Mouse (Mus musculus): Measurements from ENCODE around the gene P2ry4. TPM values are rescaled to one million over a fixed set of nuclear protein-coding genes. Genes with fewer than 3 reads are reported as not detected.

P2ry4 gene
- not detected for polyA plus RNA-seq (2017; shearing (Covaris generic))

DNA sequence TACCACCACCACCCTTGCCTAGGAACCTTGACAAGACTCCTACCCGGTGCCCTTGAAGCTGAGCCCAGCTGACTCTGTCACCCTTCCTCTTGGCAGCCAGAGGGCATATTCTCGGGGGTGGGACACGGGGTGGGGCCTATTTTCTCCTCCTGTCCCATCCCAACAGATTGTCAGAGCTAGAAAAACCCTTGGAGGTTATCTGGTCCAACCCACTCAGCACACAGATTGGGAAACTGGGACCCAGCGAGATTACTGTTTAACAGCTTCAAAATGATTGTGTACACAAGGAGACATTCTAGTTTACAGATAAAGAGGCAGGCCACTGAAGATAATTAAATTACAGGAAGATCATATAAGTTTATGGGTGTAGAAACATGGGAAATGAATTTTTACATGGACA is at the start of gene P2ry4:
Gene P2ry4, minus strand, starts transcription at position 79 of the 400 bp plus-strand sequence.
- ATAC-seq: no peak

DNA sequence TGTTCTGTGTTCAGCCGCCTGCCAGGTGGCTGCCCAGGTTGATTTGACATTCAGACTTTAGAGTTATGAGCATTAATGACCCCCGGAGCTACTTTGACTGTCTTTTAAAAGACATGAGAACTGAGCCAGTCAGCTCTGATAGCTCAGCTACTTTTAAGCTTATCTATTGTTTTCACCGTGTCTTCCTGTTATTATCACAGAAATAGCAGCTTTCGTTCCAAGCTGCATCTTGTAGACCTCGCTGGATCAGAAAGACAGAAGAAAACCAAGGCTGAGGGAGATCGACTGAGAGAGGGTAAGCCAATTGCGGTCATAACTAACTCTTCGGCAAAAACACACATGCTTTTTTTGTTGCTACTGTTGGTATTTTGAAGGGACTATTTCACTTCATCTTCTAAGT is 43.8 kb upstream of the P2ry4 start:
- ATAC-seq: no peak

DNA sequence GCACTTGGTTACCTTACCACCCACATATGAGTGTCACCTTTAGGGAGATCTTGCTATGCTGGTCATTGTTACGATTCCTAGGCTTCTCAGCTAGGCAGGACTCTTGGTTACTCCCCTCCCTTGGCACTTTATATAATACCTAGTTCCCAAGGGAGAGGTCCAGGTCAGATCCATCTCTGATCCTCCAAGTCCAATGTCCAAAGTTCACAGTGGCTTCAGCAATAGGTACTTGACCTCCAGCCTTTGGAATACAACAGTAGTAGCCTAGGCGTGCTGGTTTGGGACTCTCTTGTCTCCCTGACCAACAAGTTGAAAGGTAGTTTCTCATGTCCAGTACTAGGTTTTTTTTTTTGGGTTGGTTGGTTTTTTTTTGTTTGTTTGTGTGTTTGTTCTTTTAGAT is 34.4 kb upstream of the P2ry4 start:
- ATAC-seq: no peak

DNA sequence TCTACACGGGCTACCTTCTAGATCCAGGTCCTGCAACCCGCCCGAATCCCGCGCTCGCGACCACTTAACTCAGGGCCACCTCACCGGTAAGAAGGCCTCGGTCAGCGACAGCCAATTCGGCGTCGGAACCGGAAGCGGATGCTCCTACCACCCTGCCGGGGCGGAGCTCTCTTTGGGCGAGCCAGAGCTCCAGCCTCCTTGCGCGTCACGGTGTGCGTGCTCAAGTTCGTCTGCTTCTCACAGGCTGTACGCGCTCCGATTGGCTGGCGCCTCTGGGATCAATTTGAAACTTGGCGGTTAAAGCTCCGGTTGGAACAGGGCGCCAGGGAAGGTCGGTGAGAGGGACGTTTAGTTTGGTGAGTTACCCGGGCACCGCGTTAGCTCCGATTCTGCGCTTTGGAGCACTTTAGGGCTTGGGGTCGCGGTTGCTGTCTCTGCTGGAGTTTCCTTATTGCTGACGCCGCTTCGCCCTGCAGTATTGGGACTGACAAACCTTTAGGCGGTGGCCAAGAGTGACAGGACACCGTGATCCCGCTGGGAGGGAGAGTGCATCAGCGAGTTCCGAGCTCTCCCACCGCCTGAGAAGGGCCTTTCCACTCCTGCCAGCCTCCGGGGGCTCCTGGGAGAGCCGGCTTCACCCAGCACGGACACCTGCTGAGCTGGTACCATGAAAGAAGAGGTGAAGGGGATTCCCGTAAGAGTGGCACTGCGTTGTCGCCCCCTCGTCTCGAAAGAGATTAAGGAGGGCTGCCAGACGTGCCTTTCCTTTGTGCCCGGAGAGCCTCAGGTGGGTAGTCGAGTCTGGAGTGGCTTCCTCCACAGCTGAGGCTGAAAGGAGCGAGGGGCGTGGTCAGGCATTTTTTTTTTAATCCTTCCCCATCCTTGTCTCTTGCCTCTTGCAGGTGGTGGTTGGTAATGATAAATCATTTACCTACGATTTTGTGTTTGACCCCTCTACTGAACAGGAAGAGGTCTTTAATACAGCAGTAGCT is 31.4 kb upstream of the P2ry4 start, which contains the start of gene Pdzd11:
Gene Pdzd11, minus strand, starts transcription at position 767 of the 992 bp plus-strand sequence.
- ATAC-seq: peak; percentile 99

DNA sequence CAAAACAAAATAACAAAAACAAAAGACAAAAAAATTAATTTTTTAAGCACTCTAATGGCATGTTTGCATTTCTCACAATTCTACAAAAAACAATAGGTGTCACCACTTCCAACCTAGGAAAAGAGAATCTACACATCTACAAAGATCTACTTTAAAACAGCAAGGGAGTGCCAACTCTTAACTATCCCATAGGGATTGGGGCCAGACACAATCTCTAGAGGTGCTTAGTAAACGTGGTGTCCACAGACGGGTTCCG is 30.8 kb upstream of the P2ry4 start, which contains the start of gene Kif4:
Gene Kif4, plus strand, starts transcription at position 192 of the 256 bp plus-strand sequence.
- ATAC-seq: no peak

DNA sequence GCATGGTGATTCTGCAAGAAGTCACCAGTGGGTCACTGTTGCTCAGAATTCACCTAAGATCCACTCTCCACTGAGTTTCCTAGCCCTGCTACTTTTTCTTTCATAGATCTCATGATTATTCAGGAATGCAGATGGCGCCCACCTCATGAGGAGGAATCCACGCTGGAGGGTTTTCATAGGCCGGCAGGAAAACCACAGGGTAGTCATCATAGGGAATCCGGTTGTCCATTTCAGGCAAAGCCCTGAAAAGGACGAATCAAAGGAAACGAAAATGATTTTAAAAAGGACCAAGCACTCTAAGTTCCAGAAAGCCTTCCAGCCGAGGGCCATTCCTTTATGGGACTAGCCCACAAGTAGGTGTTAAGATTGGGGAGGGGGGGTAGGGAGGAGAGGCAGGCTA is 30.5 kb upstream of the P2ry4 start:
- no peak for ATAC-seq

DNA sequence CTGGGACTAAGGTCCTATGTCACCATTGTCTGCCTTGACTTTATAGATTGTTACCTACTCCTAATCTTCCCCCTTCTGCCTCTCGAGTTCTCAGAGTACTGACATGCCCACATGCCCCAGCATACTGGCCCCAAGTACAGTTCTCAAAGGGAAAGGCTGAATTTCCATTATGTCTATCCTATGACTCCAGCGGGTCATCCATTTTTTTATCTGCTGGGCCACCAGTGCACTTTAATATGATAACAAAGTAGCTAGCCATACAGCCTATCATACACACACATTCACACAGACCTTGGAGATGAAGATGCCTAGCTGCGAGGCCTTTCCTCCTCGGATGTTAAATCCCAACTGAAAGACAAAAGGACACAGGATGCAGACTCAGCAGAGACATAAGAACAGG is 29.6 kb upstream of the P2ry4 start:
- no peak for ATAC-seq

DNA sequence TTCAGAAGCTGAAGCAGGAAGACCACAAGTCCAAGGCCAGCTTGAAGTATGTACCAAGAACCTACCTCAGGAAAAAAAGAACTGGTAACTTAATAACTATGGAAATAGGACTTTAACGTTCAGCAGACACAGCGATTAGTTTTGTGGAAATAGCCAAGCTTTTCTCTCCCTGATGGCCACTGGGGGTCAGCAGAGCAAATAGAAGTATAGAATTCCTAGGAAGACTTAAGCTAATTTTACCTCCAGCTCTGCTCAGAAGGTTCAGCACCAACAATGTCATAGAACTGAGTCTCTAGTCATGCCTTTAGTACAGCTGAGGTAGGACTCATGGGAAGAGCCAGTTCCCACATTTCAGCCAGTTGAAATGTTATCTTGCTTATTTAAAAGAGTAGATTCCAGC is 26.7 kb upstream of the P2ry4 start:
- ATAC-seq: no peak

DNA sequence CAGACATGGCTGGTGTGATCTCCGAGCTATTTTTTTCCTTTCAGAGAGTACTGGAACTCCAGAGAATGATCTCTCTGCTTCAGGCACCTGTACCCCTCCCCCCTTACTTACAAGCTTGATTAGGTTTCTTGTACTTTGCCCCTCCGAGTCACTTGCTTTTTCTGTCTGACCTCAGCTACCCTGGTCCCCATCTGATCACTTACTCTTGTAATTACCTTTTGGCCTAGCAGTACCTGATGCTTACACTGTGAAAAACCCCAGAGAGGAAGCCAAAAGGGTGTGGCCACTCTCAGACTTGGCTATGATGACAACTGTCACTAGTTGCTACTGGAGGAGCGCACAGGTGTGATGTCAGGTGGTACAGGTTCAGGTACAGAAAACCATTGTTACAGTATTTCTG is 23.8 kb upstream of the P2ry4 start:
- no peak for ATAC-seq

DNA sequence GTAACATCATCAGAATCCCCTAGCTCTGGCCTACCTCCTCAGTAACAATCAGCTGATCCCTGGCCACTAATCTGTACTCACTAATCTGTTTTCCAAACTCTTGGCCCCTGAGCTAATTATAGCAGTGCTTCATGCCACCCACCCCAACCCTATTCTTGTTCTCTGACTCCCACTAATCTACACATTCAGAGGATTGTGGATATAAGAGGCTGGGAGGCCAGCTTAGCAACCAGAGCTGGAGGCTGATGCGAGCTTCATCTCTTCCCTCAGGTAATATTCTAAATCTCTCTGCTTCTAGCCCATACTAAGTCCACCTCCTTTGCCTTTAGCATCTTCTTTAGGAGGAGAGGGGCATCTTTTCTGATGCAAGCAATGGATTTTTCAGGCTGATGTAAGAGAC is 10.6 kb upstream of the P2ry4 start, which contains the start of gene Arr3:
Gene Arr3, plus strand, starts transcription at position 184 of the 400 bp plus-strand sequence.
- no peak for ATAC-seq

DNA sequence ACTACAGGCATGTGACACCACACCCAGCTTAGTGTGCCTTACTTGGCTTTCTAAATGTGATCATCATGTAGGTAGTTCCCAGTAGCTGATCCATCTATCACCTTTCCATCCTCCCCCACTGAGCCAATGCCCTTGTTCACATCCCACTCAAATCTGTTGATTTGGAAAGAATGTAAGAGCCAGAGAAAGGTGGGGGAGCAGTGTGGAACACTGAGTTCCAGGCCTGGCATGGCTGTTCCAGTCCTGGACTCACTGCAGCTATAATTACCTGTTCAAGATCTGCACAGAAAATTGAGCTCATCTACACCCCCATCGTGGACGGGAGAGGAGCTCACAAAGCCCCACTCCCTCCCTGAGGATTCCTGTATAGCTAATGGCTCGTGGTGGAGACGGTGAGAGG is 5.1 kb upstream of the P2ry4 start:
- no peak for ATAC-seq

DNA sequence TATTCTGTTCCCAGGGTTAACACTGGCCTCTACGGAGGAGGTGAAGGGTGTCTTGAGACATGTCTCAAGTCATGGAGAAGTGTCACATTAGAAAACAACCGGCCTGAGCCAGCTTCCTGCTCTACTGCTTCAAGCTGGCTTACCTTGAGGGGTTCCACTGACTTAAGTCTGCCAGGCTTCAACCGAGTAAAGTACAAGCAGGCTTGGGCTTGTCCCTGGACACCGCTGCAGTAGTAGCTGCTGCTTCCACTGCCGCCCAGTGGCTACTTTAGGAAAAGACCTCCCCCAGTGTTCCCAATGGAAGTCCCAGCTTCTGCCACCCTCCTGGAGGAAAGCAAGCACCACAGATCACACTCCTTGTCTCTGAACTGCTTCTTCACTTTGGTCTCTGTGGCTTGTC is 2.8 kb upstream of the P2ry4 start:
- no peak for ATAC-seq

DNA sequence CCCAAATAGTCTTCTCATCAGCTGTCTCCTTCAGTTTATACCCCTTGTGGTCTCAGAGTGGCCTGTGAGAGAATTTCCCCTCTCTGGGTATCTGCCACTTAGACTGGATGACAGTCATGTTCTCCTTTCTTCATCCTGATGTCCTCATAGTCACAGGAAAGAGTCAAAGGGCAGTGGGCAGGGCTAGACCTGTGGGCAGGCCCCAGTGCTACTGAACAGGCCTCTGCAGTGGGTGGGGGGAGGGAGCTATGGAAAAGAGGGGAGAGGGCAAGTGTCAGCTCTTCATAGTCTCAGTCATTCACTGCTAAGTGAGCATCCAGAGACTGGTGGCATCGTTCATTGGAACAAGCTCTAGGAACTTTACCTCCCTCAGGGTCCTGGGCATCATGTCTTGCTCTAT is 22.7 kb downstream of the P2ry4 start, which contains the start of gene Awat1:
Gene Awat1, plus strand, starts transcription at position 301 of the 400 bp plus-strand sequence.
- no peak for ATAC-seq

DNA sequence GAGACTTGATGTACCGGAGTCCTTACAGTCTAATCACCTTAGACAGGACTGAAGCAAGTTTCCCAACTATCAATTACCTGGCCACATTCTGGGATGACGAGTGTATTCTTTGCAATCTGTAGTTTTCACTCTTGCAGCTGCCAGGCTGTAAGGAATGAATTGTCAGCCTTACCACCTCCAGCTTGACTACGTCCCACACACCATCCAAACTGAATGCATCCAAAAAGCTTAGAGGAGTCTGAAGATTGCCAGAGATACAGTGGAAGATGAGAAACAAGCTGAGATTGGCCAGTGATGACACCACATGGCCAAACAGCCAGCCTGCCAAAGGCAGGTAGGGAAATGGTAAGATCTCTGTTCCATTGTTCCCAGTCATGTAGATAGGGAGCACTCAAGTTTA is 29.0 kb downstream of the P2ry4 start:
- no peak for ATAC-seq

DNA sequence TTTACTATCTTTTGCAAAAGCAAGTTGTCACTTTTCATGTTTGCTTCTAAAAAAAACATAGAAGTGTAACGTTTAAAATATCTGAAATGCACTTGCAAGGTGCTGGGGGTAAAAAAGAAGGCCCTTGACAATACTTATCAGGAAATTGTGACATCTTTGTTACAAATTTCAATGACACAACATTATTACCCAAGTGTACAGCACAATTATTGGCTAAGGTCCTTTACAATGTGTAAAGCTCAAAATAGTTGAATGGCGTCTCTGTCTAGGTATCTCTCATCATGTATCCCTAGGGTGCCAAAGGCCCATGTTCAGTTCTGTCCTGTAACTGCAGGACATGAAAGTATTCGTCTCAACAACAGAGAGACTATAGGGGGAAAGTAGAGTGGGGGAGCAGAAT is 38.6 kb downstream of the P2ry4 start:
- ATAC-seq: no peak

Other genes starting within 250 kb of the P2ry4 start
- not detected for gene Otud6a, start 165.9 kb downstream of the P2ry4 start, polyA plus RNA-seq (2017; shearing (Covaris generic))
- under 1 TPM in 1 of 2 experiments, not detected in 1; 0.90 TPM for gene Awat2, start 152.2 kb downstream of the P2ry4 start, polyA plus RNA-seq (2017; shearing (Covaris generic))
- 100 to 1,000 TPM in 1 of 2 experiments, 10 to 100 TPM in 1; 94.8 to 103 TPM for gene Igbp1, start 100.6 kb downstream of the P2ry4 start, polyA plus RNA-seq (2017; shearing (Covaris generic))
- gene Dgat2l6, start 70.0 kb downstream of the P2ry4 start, polyA plus RNA-seq (2017; shearing (Covaris generic)): not detected
- gene Awat1, start 22.6 kb downstream of the P2ry4 start, polyA plus RNA-seq (2017; shearing (Covaris generic)): not detected
- gene Arr3, start 10.6 kb upstream of the P2ry4 start, polyA plus RNA-seq (2017; shearing (Covaris generic)): not detected
- gene Kif4, start 30.9 kb upstream of the P2ry4 start, polyA plus RNA-seq (2017; shearing (Covaris generic)): 1 to 10 TPM; 5.2 to 7.3 TPM
- 10 to 100 TPM; 53.6 to 73.1 TPM for gene Pdzd11, start 31.7 kb upstream of the P2ry4 start, polyA plus RNA-seq (2017; shearing (Covaris generic))
- not detected for gene Gdpd2, start 135.0 kb upstream of the P2ry4 start, polyA plus RNA-seq (2017; shearing (Covaris generic))
- 1 to 10 TPM; 1.9 to 2.3 TPM for gene Dlg3, start 172.9 kb upstream of the P2ry4 start, polyA plus RNA-seq (2017; shearing (Covaris generic))